Mouse (Mus musculus) embryonic fibroblast, embryonic 13.5 days (primary cell): ENCODE measurements at regions not wholly inside any gene's neighbourhood (a gene's known extent, or its start where the extent isn't known, plus 50 kb on each side); places are given as distances from the start of the nearest gene placed in this dataset.

Experiments
- H3K27ac ChIP-seq: 2 replicates; pipeline ENCODE4 v1.5.1; 2012; ENCODE audit warnings: low read length, control low read depth, inconsistent platforms; ENCODE audit not compliant: insufficient read depth
- H3K4me1 ChIP-seq: 2 replicates; pipeline ENCODE4 v1.6.1; 2011; ENCODE audit warnings: low read length; ENCODE audit not compliant: control insufficient read depth, insufficient read depth
- H3K4me3 ChIP-seq: 2 replicates; pipeline ENCODE4 v1.5.1; 2011; ENCODE audit warnings: mild to moderate bottlenecking, control low read depth, low read length; ENCODE audit not compliant: insufficient read depth
- CTCF ChIP-seq: IDR thresholded peaks from 2 replicates; pipeline ENCODE4 v1.5.1; 2011; ENCODE audit warnings: mild to moderate bottlenecking, control low read depth, low read length, moderate library complexity, borderline replicate concordance; ENCODE audit not compliant: insufficient read depth
- POLR2A ChIP-seq: IDR thresholded peaks from 2 replicates; pipeline ENCODE4 v1.6.1; 2011; ENCODE audit warnings: low read depth, mild to moderate bottlenecking, control low read depth, low read length, moderate library complexity

GRCm38 (mm10) chrX:68585246-68585645 lies 93.1 kb upstream of the Fmr1 start:
- Histone ChIP-seq H3K4me3 (no peak overlapping the region), H3K27ac (no peak overlapping the region), H3K4me1 (no peaks in the 10 kb centered on the region)
- TF ChIP-seq CTCF: peak; percentile 36; the same call in 1 of the 2 replicates
- TF ChIP-seq POLR2A: no peak

- TF ChIP-seq POLR2A (no peak), CTCF (no peak)
- H3K4me1 ChIP-seq: no peaks in the 10 kb centered on the region
- H3K27ac ChIP-seq: no peak overlapping the region
- no peak overlapping the region for H3K4me3 ChIP-seq
These were observed 56.2 kb upstream of the Fmr1 start for GRCm38 (mm10) chrX:68622141-68622540.
